Mouse (Mus musculus): ENCODE data around the gene Rad54l2. TPM values are rescaled to one million over a fixed set of nuclear protein-coding genes. Genes with fewer than 3 reads are reported as not detected.

Rad54l2 gene
- polyA plus RNA-seq, 1 experiment from 2014 or later, result 2.5 TPM

GRCm38 (mm10) chr9:106738199-106738985, 50.6 kb downstream of the Rad54l2 start:
- no peaks in the 10 kb centered on the region for H3K36me3 ChIP-seq (ENCODE audit: insufficient read depth, low read length)
- H3K27ac ChIP-seq (ENCODE audit: low read length), result no peak overlapping the region
- no peaks in the 10 kb centered on the region; the same call in 1 of the 2 replicates for H3K4me1 ChIP-seq (ENCODE audit: insufficient read depth, low read depth, low read length)
- WGBS, result 94% methylated on average over 2 of the region's 2 CpGs
- H3K4me2 ChIP-seq (replicated peaks; ENCODE audit: low read depth, low read length), result no peak overlapping the region
- TF ChIP-seq CTCF (IDR thresholded peaks at IDR 0.05), result no peak
- TF ChIP-seq EP300 (IDR thresholded peaks at IDR 0.05), result no peak
- H3K4me3 ChIP-seq (ENCODE audit: low read depth, low read length), result no peak overlapping the region
- H3K9me3 ChIP-seq (ENCODE audit: low read length), result no peaks in the 10 kb centered on the region
- ATAC-seq (no peak), DNase-seq (ENCODE audit: low spot score) (no peak)
- H3K27me3 ChIP-seq (replicated peaks; ENCODE audit: insufficient read depth, low read length), result no peaks in the 10 kb centered on the region
- no peak overlapping the region for H3K9ac ChIP-seq (replicated peaks; ENCODE audit: low read depth)

- no peak overlapping the region for H3K4me3 ChIP-seq (ENCODE audit: low read depth, low read length)
- H3K27me3 ChIP-seq (replicated peaks; ENCODE audit: insufficient read depth, low read length), result no peaks in the 10 kb centered on the region
- no peaks in the 10 kb centered on the region for H3K9me3 ChIP-seq (ENCODE audit: low read length)
- no peaks in the 10 kb centered on the region for H3K36me3 ChIP-seq (ENCODE audit: insufficient read depth, low read length)
- H3K27ac ChIP-seq (ENCODE audit: low read length), result no peak overlapping the region
- whole genome bisulfite sequencing, result 67% methylated on average over 2 of the region's 2 CpGs
- no peak for ATAC-seq
- DNase-seq (ENCODE audit: low spot score), result no peak
- peaks cover 3% of the 10 kb centered on the region for H3K4me1 ChIP-seq (ENCODE audit: insufficient read depth, low read depth, low read length)
- TF ChIP-seq CTCF (IDR thresholded peaks at IDR 0.05) (no peak), EP300 (IDR thresholded peaks at IDR 0.05) (no peak)
- H3K4me2 ChIP-seq (replicated peaks; ENCODE audit: low read depth, low read length), result no peak overlapping the region
- no peak overlapping the region for H3K9ac ChIP-seq (replicated peaks; ENCODE audit: low read depth)
Observed at GRCm38 (mm10) chr9:106733690-106734089, 55.3 kb downstream of the Rad54l2 start.

GRCm38 (mm10) chr9:106729416-106729815, 59.6 kb downstream of the Rad54l2 start:
- ATAC-seq (no peak), DNase-seq (ENCODE audit: low spot score) (no peak)
- H3K4me2 ChIP-seq (replicated peaks; ENCODE audit: low read depth, low read length), result no peak overlapping the region
- no peak overlapping the region for H3K4me3 ChIP-seq (ENCODE audit: low read depth, low read length)
- H3K9me3 ChIP-seq (ENCODE audit: low read length), result no peaks in the 10 kb centered on the region
- TF ChIP-seq EP300 (IDR thresholded peaks at IDR 0.05) (no peak), CTCF (IDR thresholded peaks at IDR 0.05) (no peak)
- no peaks in the 10 kb centered on the region for H3K36me3 ChIP-seq (ENCODE audit: insufficient read depth, low read length)
- H3K27ac ChIP-seq (ENCODE audit: low read length), result no peak overlapping the region
- no peaks in the 10 kb centered on the region for H3K27me3 ChIP-seq (replicated peaks; ENCODE audit: insufficient read depth, low read length)
- H3K9ac ChIP-seq (replicated peaks; ENCODE audit: low read depth), result no peak overlapping the region
- WGBS, result 86% methylated on average over 2 of the region's 2 CpGs
- peaks cover 3% of the 10 kb centered on the region; the same call in 1 of the 2 replicates for H3K4me1 ChIP-seq (ENCODE audit: insufficient read depth, low read depth, low read length)

- no peak overlapping the region for H3K4me2 ChIP-seq (replicated peaks; ENCODE audit: low read depth, low read length)
- H3K27ac ChIP-seq (ENCODE audit: low read length), result no peak overlapping the region
- H3K4me3 ChIP-seq (ENCODE audit: low read depth, low read length), result no peak overlapping the region
- no peak for TF ChIP-seq CTCF (IDR thresholded peaks at IDR 0.05)
- no peak for TF ChIP-seq EP300 (IDR thresholded peaks at IDR 0.05)
- no peaks in the 10 kb centered on the region for H3K36me3 ChIP-seq (ENCODE audit: insufficient read depth, low read length)
- no peaks in the 10 kb centered on the region for H3K9me3 ChIP-seq (ENCODE audit: low read length)
- H3K4me1 ChIP-seq (ENCODE audit: insufficient read depth, low read depth, low read length), result peaks cover 3% of the 10 kb centered on the region; the same call in 1 of the 2 replicates
- no peaks in the 10 kb centered on the region for H3K27me3 ChIP-seq (replicated peaks; ENCODE audit: insufficient read depth, low read length)
- ATAC-seq (no peak), DNase-seq (ENCODE audit: low spot score) (no peak)
- H3K9ac ChIP-seq (replicated peaks; ENCODE audit: low read depth), result no peak overlapping the region
- WGBS, result 95% methylated on average over 1 of the region's 1 CpGs
Observed at GRCm38 (mm10) chr9:106726891-106727290, 62.1 kb downstream of the Rad54l2 start.

- H3K4me3 ChIP-seq (ENCODE audit: low read depth, low read length), result no peak overlapping the region
- no peaks in the 10 kb centered on the region for H3K27me3 ChIP-seq (replicated peaks; ENCODE audit: insufficient read depth, low read length)
- H3K4me2 ChIP-seq (replicated peaks; ENCODE audit: low read depth, low read length), result no peak overlapping the region
- no peak for ATAC-seq
- no peak overlapping the region for H3K9ac ChIP-seq (replicated peaks; ENCODE audit: low read depth)
- DNase-seq (ENCODE audit: low spot score), result no peak
- H3K4me1 ChIP-seq (ENCODE audit: insufficient read depth, low read depth, low read length), result no peaks in the 10 kb centered on the region
- TF ChIP-seq CTCF (IDR thresholded peaks at IDR 0.05) (no peak), EP300 (IDR thresholded peaks at IDR 0.05) (no peak)
- H3K36me3 ChIP-seq (ENCODE audit: insufficient read depth, low read length), result no peaks in the 10 kb centered on the region
- 94% methylated on average over 2 of the region's 2 CpGs for WGBS
- no peaks in the 10 kb centered on the region for H3K9me3 ChIP-seq (ENCODE audit: low read length)
- no peak overlapping the region for H3K27ac ChIP-seq (ENCODE audit: low read length)
Observed at GRCm38 (mm10) chr9:106725435-106725834, 63.6 kb downstream of the Rad54l2 start.

- H3K27me3 ChIP-seq (replicated peaks; ENCODE audit: insufficient read depth, low read length), result no peaks in the 10 kb centered on the region
- H3K27ac ChIP-seq (ENCODE audit: low read length), result no peak overlapping the region
- 89% methylated on average over 1 of the region's 1 CpGs for WGBS
- no peak overlapping the region for H3K4me2 ChIP-seq (replicated peaks; ENCODE audit: low read depth, low read length)
- DNase-seq (ENCODE audit: low spot score) (no peak), ATAC-seq (no peak)
- no peaks in the 10 kb centered on the region for H3K9me3 ChIP-seq (ENCODE audit: low read length)
- no peaks in the 10 kb centered on the region for H3K4me1 ChIP-seq (ENCODE audit: insufficient read depth, low read depth, low read length)
- no peak overlapping the region for H3K9ac ChIP-seq (replicated peaks; ENCODE audit: low read depth)
- no peaks in the 10 kb centered on the region; the same call in 1 of the 2 replicates for H3K36me3 ChIP-seq (ENCODE audit: insufficient read depth, low read length)
- no peak for TF ChIP-seq CTCF (IDR thresholded peaks at IDR 0.05)
- TF ChIP-seq EP300 (IDR thresholded peaks at IDR 0.05), result no peak
- no peak overlapping the region for H3K4me3 ChIP-seq (ENCODE audit: low read depth, low read length)
Observed at GRCm38 (mm10) chr9:106724864-106725263, 64.1 kb downstream of the Rad54l2 start.

Measured in lung, postnatal 0 days (tissue).